Mouse (Mus musculus): ENCODE results near the gene Slc25a12. TPM values are rescaled to one million over a fixed set of nuclear protein-coding genes. Genes with fewer than 3 reads are reported as not detected.

Gene Slc25a12
- polyA plus RNA-seq, 1 experiment from 2014 or later = 27.5 TPM

DNA sequence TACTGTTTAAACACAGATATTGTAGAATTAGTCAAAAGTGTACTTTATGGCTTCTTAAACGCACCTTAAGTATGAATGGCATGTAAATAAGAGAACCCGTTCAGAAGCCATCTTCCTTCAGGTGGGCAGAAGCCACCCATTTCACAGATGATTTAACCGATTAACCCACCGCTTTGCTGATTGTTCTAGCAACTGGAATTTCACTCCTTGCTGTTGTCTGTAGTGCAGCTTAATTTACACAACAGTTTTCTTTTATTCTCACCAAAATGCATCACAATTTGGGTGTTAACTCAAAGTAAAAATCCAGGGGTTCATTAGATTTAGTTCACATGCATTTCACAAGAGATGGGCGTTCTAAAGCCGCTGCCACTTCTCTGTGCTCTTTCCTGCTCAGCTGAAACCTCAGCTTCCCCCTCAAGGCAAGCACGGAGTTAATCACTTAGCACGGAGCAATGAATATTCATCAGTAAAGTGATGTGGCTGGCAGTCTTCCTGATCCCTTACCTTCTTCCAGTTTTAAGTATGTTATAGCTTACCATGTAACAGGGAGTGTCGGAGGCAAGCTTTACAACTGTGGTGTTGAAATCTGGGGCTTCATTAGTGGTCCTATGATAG lies 124.4 kb downstream of the Slc25a12 start:
- Histone ChIP-seq H3K4me2 (ENCODE audit: low read length) (no peak overlapping the region), H3K36me3 (ENCODE audit: control insufficient read depth, insufficient read depth, low read length) (peaks cover 61% of the 10 kb centered on the region), H3K27me3 (replicated peaks; ENCODE audit: control insufficient read depth, insufficient read depth, low read length) (no peaks in the 10 kb centered on the region), H3K9ac (ENCODE audit: low read length) (no peak overlapping the region), H3K27ac (ENCODE audit: low read depth) (no peak overlapping the region), H3K4me3 (ENCODE audit: low read depth, low read length) (no peak overlapping the region), H3K4me1 (replicated peaks; ENCODE audit: control insufficient read depth, insufficient read depth, low read length) (no peaks in the 10 kb centered on the region), H3K9me3 (ENCODE audit: control insufficient read depth, low read length) (no peaks in the 10 kb centered on the region)
- DNase-seq (ENCODE audit: low spot score) = no peak
- ATAC-seq (replicated peaks; ENCODE audit: low FRiP score, low TSS enrichment, low read depth) = no peak
- WGBS = 81% methylated on average over 9 of the region's 9 CpGs

GRCm38 (mm10) chr2:71242180-71242579 lies 125.4 kb downstream of the Slc25a12 start:
- ATAC-seq (replicated peaks; ENCODE audit: low FRiP score, low TSS enrichment, low read depth) = no peak

DNA sequence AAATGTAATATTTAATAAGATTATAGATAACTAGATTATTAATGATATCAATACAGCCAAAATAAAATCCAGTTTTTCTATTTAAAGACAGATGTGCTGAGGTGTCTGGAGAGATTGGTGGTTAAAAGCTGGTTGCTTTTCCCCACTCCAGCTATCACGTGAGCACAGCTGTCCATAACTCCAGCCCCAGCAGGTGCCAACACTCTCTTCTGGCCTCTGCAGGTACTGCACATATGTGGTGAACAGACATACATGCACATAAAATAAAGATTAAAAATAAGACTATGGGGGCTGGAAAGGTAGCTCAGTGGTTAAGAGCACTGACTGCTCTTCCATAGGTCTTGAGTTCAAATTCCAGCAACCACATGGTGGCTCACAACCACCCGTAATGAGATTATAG lies 126.0 kb downstream of the Slc25a12 start:
- peaks cover 57% of the 10 kb centered on the region for H3K36me3 ChIP-seq (ENCODE audit: control insufficient read depth, insufficient read depth, low read length)
- no peaks in the 10 kb centered on the region for H3K9me3 ChIP-seq (ENCODE audit: control insufficient read depth, low read length)

More at GRCm38 (mm10) chr2:71242180-71242579, 125.4 kb downstream of the Slc25a12 start:
- Histone ChIP-seq H3K9ac (ENCODE audit: low read length) (no peak overlapping the region), H3K4me2 (ENCODE audit: low read length) (no peak overlapping the region), H3K36me3 (ENCODE audit: control insufficient read depth, insufficient read depth, low read length) (peaks cover 57% of the 10 kb centered on the region), H3K4me1 (replicated peaks; ENCODE audit: control insufficient read depth, insufficient read depth, low read length) (no peaks in the 10 kb centered on the region), H3K9me3 (ENCODE audit: control insufficient read depth, low read length) (no peaks in the 10 kb centered on the region), H3K27me3 (replicated peaks; ENCODE audit: control insufficient read depth, insufficient read depth, low read length) (no peaks in the 10 kb centered on the region), H3K27ac (ENCODE audit: low read depth) (no peak overlapping the region), H3K4me3 (ENCODE audit: low read depth, low read length) (no peak overlapping the region)
- 85% methylated on average over 3 of the region's 3 CpGs for WGBS
- DNase-seq (ENCODE audit: low spot score) = no peak

GRCm38 (mm10) chr2:71236009-71236408 lies 131.5 kb downstream of the Slc25a12 start:
- Histone ChIP-seq H3K27me3 (replicated peaks; ENCODE audit: control insufficient read depth, insufficient read depth, low read length) (no peaks in the 10 kb centered on the region), H3K36me3 (ENCODE audit: control insufficient read depth, insufficient read depth, low read length) (peaks cover 45% of the 10 kb centered on the region), H3K9me3 (ENCODE audit: control insufficient read depth, low read length) (no peaks in the 10 kb centered on the region), H3K4me2 (ENCODE audit: low read length) (no peak overlapping the region), H3K9ac (ENCODE audit: low read length) (no peak overlapping the region), H3K27ac (ENCODE audit: low read depth) (no peak overlapping the region), H3K4me1 (replicated peaks; ENCODE audit: control insufficient read depth, insufficient read depth, low read length) (no peaks in the 10 kb centered on the region), H3K4me3 (ENCODE audit: low read depth, low read length) (no peak overlapping the region)
- WGBS = 91% methylated on average over 6 of the region's 6 CpGs
- no peak for ATAC-seq (replicated peaks; ENCODE audit: low FRiP score, low TSS enrichment, low read depth)
- no peak for DNase-seq (ENCODE audit: low spot score)

More for the DNA sequence above, 126.0 kb downstream of the Slc25a12 start:
- Histone ChIP-seq H3K27ac (ENCODE audit: low read depth) (no peak overlapping the region), H3K27me3 (replicated peaks; ENCODE audit: control insufficient read depth, insufficient read depth, low read length) (no peaks in the 10 kb centered on the region), H3K4me2 (ENCODE audit: low read length) (no peak overlapping the region), H3K4me3 (ENCODE audit: low read depth, low read length) (no peak overlapping the region), H3K9ac (ENCODE audit: low read length) (no peak overlapping the region), H3K4me1 (replicated peaks; ENCODE audit: control insufficient read depth, insufficient read depth, low read length) (no peaks in the 10 kb centered on the region)
- 92% methylated on average over 2 of the region's 2 CpGs for WGBS
- ATAC-seq (replicated peaks; ENCODE audit: low FRiP score, low TSS enrichment, low read depth) = no peak
- no peak for DNase-seq (ENCODE audit: low spot score)

DNA sequence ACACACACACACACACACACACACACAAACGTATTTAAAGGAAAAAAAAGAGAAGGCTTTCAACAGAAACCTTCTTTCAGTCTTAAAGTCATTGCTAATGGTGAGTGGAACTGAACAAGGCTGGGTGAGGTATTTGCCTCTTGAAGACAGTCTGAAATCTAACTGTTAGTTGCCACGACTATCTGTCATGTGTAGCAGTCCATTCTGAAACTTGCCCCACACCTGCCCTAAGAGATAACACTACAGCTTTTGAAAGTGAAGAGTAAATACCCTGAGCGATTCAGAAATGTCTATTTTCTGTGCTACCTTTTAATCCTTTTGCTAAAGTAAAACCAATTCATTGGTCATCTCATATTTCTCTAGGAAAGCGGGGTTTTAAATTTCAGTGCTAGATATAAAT lies 132.1 kb downstream of the Slc25a12 start:
- ATAC-seq (replicated peaks; ENCODE audit: low FRiP score, low TSS enrichment, low read depth) = no peak
- DNase-seq (ENCODE audit: low spot score) = no peak
- Histone ChIP-seq H3K4me1 (replicated peaks; ENCODE audit: control insufficient read depth, insufficient read depth, low read length) (no peaks in the 10 kb centered on the region), H3K9me3 (ENCODE audit: control insufficient read depth, low read length) (no peaks in the 10 kb centered on the region), H3K9ac (ENCODE audit: low read length) (no peak overlapping the region), H3K27ac (ENCODE audit: low read depth) (no peak overlapping the region), H3K4me2 (ENCODE audit: low read length) (no peak overlapping the region), H3K36me3 (ENCODE audit: control insufficient read depth, insufficient read depth, low read length) (peaks cover 45% of the 10 kb centered on the region), H3K4me3 (ENCODE audit: low read depth, low read length) (no peak overlapping the region), H3K27me3 (replicated peaks; ENCODE audit: control insufficient read depth, insufficient read depth, low read length) (no peaks in the 10 kb centered on the region)
- WGBS = 85% methylated on average over 4 of the region's 4 CpGs

- Histone ChIP-seq H3K27me3 (replicated peaks; ENCODE audit: control insufficient read depth, insufficient read depth, low read length) (no peaks in the 10 kb centered on the region), H3K9me3 (ENCODE audit: control insufficient read depth, low read length) (no peaks in the 10 kb centered on the region), H3K4me1 (replicated peaks; ENCODE audit: control insufficient read depth, insufficient read depth, low read length) (no peaks in the 10 kb centered on the region), H3K4me2 (ENCODE audit: low read length) (no peak overlapping the region), H3K9ac (ENCODE audit: low read length) (no peak overlapping the region), H3K27ac (ENCODE audit: low read depth) (no peak overlapping the region), H3K4me3 (ENCODE audit: low read depth, low read length) (no peak overlapping the region), H3K36me3 (ENCODE audit: control insufficient read depth, insufficient read depth, low read length) (peaks cover 38% of the 10 kb centered on the region)
- DNase-seq (ENCODE audit: low spot score) (no peak), ATAC-seq (replicated peaks; ENCODE audit: low FRiP score, low TSS enrichment, low read depth) (no peak)
- WGBS = 86% methylated on average over 2 of the region's 2 CpGs
These were observed 134.6 kb downstream of the Slc25a12 start for GRCm38 (mm10) chr2:71232976-71233375.

DNA sequence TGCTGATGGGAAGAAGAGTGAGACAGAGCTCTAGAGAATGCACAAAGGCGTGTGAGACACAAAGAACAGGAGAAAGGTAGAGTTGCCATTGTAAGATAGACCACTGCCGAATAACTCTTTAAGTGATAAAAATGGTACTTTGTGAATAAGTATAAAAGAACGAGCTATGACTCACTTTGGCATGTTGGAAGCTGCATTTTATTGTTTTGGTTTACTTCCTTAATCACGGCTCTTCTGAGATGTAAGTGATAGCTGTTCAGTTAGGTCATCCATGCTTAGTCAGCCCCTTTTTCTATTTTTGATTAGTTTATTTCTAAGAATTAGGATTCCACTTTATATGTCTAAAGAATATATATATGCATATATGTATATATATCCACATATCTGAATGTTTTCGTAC lies 135.6 kb downstream of the Slc25a12 start:
- ATAC-seq (replicated peaks; ENCODE audit: low FRiP score, low TSS enrichment, low read depth) (no peak), DNase-seq (ENCODE audit: low spot score) (no peak)
- Histone ChIP-seq H3K27ac (ENCODE audit: low read depth) (no peak overlapping the region), H3K9me3 (ENCODE audit: control insufficient read depth, low read length) (no peaks in the 10 kb centered on the region), H3K4me3 (ENCODE audit: low read depth, low read length) (no peak overlapping the region), H3K36me3 (ENCODE audit: control insufficient read depth, insufficient read depth, low read length) (peaks cover 31% of the 10 kb centered on the region), H3K27me3 (replicated peaks; ENCODE audit: control insufficient read depth, insufficient read depth, low read length) (no peaks in the 10 kb centered on the region), H3K4me2 (ENCODE audit: low read length) (no peak overlapping the region), H3K4me1 (replicated peaks; ENCODE audit: control insufficient read depth, insufficient read depth, low read length) (no peaks in the 10 kb centered on the region), H3K9ac (ENCODE audit: low read length) (no peak overlapping the region)
- 86% methylated on average over 5 of the region's 5 CpGs for WGBS

DNA sequence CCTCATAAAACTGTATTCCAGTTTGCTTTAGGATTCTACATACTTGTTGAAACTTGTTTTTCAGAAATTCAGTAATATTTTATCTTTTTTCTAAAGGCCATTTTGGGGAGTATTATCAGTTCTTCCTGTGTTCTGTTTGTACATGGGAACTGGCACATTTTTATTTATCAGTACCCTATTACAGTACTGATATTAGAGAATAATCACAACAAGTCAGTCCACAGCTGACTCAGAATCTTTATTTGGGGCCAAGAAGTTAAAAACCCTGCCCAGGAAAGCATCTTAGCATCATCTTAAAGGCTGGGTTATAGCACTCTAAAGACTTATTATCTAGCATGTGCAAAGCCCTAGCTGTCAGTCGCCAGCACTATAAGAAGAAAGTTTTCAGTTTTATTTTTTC lies 137.9 kb downstream of the Slc25a12 start:
- no peak for ATAC-seq (replicated peaks; ENCODE audit: low FRiP score, low TSS enrichment, low read depth)
- Histone ChIP-seq H3K4me1 (replicated peaks; ENCODE audit: control insufficient read depth, insufficient read depth, low read length) (no peaks in the 10 kb centered on the region), H3K9ac (ENCODE audit: low read length) (no peak overlapping the region), H3K4me2 (ENCODE audit: low read length) (no peak overlapping the region), H3K27ac (ENCODE audit: low read depth) (no peak overlapping the region), H3K36me3 (ENCODE audit: control insufficient read depth, insufficient read depth, low read length) (peaks cover 30% of the 10 kb centered on the region), H3K27me3 (replicated peaks; ENCODE audit: control insufficient read depth, insufficient read depth, low read length) (no peaks in the 10 kb centered on the region), H3K4me3 (ENCODE audit: low read depth, low read length) (no peak overlapping the region), H3K9me3 (ENCODE audit: control insufficient read depth, low read length) (no peaks in the 10 kb centered on the region)
- WGBS = 90% methylated on average over 1 of the region's 1 CpGs
- DNase-seq (ENCODE audit: low spot score) = no peak

DNA sequence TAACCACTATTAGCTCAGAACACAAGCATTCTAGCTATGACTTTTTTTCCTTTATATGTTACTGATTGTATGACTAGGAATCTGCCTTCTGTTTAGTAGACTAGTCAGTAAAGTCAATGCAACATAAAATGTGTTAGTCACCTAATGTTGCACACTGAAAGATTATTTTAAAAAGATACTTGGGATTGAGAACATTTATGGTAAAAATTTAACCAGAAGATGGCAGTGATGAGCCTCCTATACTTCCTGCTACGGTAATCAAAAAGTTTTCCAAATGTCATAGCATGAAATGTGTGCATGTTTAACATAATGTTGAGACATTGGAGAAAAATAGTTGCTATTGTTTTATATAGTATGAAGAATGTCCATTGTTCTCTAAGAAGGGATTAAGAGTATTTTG lies 140.2 kb downstream of the Slc25a12 start:
- Histone ChIP-seq H3K27ac (ENCODE audit: low read depth) (no peak overlapping the region), H3K36me3 (ENCODE audit: control insufficient read depth, insufficient read depth, low read length) (peaks cover 47% of the 10 kb centered on the region), H3K4me3 (ENCODE audit: low read depth, low read length) (no peak overlapping the region), H3K4me1 (replicated peaks; ENCODE audit: control insufficient read depth, insufficient read depth, low read length) (no peaks in the 10 kb centered on the region), H3K9ac (ENCODE audit: low read length) (no peak overlapping the region), H3K9me3 (ENCODE audit: control insufficient read depth, low read length) (no peaks in the 10 kb centered on the region), H3K27me3 (replicated peaks; ENCODE audit: control insufficient read depth, insufficient read depth, low read length) (no peaks in the 10 kb centered on the region), H3K4me2 (ENCODE audit: low read length) (no peak overlapping the region)
- no peak for DNase-seq (ENCODE audit: low spot score)
- 47% methylated on average over 1 of the region's 1 CpGs for WGBS
- no peak for ATAC-seq (replicated peaks; ENCODE audit: low FRiP score, low TSS enrichment, low read depth)
